Mouse (Mus musculus): Measurements from ENCODE around the gene Ralb.

The Ralb gene

GRCm38 (mm10) chr1:119492505-119492904 is 12.1 kb downstream of the Ralb start:
- no peak for DNase-seq (ENCODE audit: low spot score in 2 of 2)

- no peak for DNase-seq (ENCODE audit: low spot score in 2 of 2)
Observed at GRCm38 (mm10) chr1:119492097-119492496, 12.5 kb downstream of the Ralb start.

DNA sequence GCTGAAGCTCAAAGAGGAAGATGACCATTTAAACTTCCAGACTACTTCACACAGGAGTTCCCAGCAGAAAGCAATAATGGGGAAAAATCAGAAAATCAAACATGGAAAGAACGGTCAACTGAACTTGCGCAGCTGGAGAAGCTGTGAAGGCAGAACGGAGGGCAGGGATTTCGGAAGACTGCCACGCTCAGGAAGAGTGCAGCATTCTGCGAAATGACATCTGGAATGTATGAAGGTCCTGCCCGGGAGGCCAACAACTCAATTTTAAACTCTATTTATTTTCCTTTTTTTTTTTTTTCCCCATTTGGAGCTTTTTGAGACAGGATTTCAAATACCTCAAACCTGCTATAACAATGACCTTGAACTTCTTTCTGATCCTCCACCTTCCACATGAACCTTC is 13.8 kb downstream of the Ralb start:
- DNase-seq (ENCODE audit: low spot score in 2 of 2): no peak

DNA sequence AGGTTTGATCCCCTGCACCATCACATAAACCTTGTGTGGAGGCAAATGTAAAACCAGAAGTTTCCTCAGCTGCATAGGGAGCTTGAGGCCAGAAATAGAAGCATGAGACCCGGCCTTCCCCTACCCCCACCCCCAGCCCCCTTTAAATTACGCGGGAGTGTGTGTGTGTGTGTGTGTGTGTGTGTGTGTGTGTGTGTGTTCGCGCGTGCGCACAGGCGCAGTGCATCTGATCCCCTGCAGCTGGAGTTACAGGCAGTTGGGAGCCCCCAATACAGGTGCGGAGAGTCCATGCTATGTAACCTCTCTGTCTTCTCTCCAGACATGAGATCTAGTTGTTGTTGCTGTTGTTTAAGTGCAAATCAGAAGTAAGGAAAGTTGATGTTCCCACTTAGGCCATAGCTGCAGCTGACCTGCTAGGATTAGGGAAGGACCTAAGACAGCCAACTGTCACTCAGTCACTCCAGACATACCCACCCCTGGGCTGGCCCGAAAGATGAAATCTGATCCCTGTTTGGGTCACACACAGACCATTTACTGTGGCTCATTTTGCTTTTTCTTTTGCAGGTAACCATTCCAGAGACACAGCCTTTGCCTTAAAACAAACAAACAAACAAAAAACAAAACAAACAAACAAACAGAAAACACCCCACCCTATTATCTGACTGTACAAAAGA is 16.5 kb downstream of the Ralb start:
- DNase-seq (ENCODE audit: low spot score in 2 of 2): no peak

DNA sequence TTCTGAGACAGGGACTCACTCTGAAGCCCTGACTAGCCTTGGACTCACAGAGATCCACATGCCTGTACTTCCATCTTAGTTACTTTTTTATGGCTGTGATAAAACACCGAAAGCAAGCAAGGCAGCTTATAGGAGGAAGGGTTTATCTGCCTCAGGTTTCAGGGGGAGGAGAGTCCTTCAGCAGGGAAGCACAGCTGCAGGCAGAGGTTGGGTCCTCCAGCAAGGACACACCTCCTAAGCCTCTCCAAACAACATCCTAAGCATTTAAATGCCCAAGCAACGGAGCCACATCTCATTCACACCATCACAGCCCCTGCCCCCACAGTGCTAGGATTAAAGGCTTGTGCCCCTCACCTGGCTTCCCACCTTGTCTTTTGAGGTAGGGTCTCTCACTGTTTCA is 18.8 kb downstream of the Ralb start:
- no peak for DNase-seq (ENCODE audit: low spot score in 2 of 2)

DNA sequence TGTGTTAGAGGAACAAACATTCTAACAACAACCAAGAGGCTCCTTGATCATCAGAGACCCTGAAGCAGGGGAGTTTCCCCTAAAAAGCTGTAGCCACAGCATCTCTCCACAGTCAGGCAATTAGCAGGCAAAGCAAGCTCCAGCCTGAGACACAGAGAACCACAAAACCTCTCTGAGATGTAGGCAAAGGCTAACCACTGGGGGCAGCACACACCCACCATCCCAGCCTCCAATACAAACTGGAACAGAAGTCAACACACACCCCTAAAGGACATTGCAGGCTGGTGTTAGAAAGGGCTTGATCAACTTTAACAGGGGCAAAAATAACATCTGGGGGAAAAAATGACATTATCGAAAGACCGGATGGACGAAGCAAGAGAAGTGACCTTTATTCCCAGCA is 20.1 kb downstream of the Ralb start:
- no peak for DNase-seq (ENCODE audit: low spot score in 2 of 2)

GRCm38 (mm10) chr1:119482891-119483290 is 21.7 kb downstream of the Ralb start:
- DNase-seq (ENCODE audit: low spot score in 2 of 2): no peak

DNA sequence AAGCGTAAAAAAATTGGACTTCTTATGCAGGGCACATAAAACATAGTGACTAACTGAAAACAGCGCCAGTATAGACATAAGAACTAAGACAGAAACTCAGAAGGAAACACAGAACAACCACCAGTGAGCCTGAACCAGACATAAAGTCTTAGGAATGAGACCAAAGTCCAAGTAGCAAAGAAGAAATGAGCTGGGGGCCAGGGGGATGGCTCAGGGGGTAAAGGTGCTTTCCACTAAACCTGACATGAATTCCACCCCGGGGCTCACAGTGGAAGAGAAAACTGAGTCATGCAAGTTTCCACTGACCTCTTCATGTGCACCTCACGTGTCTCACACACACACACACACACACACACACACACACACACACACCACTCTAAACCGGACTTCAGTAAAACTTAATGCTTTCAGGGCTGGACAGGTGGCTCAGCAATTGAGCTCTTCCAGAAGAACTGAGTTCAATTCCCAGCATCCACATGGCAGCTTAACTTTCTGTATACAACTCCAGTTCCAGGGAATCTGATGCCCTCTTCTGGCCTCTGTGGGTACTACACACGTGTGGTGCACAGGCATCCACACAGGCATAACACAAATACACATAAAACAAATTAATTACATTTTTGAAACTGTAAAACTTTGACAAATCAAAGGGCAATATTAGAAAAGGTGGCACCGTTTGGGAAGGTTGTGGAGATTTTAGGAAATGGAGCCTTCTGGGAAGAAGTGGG is 23.2 kb downstream of the Ralb start:
- DNase-seq (ENCODE audit: low spot score in 2 of 2): no peak

DNA sequence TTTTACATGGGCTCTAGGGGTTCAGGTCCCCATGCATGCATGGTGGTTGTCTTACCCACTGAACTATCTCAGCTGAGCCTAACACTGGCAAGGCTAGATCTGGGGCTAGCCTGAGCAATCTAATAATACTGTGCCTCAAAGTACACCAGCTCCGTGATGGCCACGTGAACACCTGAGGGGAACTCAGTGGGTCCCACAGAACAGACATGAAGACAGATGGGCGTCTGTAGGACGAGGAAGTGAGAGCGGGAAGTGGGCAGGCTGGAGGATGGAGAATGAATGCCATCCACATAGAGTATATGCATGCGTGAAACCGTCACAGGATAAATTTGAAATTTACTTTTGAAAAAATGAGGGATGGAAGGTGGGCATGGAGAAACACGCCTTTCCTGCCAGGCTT is 23.9 kb downstream of the Ralb start:
- no peak for DNase-seq (ENCODE audit: low spot score in 2 of 2)

GRCm38 (mm10) chr1:119479641-119480040 is 25.0 kb downstream of the Ralb start:
- DNase-seq (ENCODE audit: low spot score in 2 of 2): no peak

DNA sequence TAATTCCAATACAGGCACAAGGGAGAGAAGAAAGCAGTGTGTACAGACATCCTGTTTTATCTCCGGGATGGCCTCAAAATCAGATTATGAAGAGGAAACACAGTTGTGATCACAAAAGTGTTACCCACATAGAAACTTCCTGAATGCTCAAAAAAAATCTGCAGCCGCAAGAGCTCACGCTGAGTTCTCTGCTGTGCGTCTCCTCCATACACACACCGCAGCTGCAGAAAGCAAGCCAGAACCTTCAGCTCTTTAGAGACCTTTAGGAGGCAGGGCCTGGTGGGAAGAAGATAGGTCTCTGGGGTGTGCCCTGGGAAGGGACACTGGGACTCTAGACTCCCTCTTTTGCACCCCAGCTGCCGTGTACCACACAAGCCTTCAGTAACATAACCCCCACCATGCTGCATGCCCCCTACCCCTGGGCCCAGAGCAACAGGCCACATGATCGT is 27.7 kb downstream of the Ralb start:
- no peak for DNase-seq (ENCODE audit: low spot score in 2 of 2)

DNA sequence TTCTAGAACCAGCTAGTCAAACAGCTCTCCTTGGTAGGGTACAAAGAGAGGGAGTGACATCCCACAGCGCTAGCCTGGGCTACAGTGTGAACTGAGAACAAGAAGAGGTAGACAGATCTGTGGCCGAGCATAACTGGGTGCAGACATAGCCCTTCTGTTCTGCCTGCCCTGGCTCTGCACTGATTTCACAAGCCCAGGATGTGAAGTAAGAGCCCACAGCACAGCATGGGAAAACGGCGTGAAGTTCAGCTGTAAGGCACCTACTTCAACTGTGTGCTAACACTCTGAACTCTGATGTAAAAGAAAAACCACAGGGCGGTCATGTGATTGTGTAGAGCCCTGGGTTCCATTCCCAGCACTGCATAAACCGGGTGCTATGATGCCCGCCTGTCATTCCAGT is 29.9 kb downstream of the Ralb start:
- DNase-seq (ENCODE audit: low spot score in 2 of 2): no peak

DNA sequence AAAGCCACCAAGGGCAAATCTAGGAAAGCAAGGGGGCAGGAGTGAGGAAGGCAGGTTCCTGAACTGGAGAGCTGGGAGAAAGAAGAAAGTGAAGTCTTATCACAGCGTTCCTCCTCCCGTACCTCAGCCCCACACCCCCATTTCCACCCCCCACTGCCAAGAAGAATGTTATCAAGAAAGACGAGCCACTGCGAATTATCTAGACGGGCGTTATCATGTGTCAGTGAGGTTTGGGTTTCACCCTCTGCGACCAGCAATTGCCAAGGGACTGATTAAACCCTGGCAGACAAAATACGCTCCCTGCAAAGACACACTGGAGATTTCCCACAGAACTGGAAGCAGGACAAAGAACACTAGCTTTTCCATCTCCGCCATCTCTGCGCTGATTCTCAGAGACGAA is 31.9 kb downstream of the Ralb start:
- no peak for DNase-seq (ENCODE audit: low spot score in 2 of 2)

GRCm38 (mm10) chr1:119471793-119472396 is 32.7 kb downstream of the Ralb start:
- no peak for DNase-seq (ENCODE audit: low spot score in 2 of 2)

DNA sequence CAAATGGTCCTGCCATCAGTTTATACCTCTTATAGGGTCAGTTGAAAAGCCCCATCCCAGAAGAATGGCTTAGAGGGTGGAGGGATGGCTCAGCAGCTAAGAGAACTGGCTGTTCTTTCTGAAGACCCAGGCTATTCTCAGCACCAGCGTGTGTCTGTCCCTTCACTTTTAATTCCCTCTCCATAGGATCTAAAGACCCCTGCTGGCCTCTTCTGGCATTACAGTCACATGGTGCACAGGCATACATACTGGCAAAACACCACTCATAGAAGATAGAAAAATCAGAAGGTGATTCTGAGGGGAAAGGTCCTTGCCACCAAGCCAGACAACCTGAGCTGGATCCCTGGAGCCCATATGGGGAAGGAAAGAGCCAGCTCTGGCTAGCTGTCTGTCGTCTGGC is 41.2 kb downstream of the Ralb start:
- DNase-seq (ENCODE audit: low spot score in 2 of 2): no peak

DNA sequence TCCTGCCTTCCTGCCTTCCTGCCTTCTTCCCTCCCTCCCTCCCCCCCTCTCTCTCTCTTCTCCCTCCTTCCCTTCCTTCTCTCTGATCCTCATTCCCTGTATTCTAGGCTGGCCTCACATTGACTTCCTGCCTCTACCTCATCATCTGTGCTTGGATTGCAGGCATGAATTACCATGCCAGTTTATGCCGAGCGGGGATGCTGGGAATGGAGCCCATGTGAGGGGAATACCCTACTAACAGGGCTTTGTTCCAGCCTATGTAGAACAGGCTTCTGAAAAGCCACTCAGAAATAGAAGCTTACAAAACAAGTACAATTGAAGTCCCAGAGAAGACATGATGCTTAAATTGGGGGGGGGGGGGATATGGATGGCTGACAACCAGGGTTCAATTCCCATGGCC is 44.5 kb downstream of the Ralb start:
- DNase-seq (ENCODE audit: low spot score in 2 of 2): no peak

DNA sequence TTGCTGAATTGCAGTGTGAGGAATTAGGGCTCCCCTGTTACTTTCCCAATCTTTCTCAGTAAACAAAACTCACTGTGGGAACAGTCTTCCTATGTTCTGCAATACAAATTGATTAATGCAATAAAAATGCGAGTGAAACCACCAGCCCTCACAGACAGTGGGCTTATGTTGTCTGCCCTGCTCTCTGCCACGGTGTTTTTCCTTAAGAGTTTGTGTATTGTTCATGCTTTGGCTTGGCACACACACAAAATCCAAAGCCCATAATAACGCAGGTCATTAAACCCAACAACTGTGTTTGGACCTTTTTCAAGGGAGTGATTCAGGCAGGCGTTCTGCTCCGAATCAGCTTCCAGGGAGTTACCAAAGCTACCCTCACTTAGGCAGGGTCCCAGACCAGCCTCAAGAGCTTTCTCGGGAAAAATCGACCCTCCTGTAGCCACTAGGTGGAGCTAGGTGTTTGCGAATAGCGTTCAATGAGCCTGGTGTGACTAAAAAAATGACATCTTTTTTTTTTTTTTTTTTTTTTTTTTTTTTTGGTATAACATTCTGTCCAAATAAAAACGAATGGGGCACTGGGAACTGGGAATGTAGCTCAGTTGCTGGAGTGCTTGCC is 46.5 kb downstream of the Ralb start:
- peak; percentile 44 to 49 for DNase-seq (ENCODE audit: low spot score in 2 of 2)

DNA sequence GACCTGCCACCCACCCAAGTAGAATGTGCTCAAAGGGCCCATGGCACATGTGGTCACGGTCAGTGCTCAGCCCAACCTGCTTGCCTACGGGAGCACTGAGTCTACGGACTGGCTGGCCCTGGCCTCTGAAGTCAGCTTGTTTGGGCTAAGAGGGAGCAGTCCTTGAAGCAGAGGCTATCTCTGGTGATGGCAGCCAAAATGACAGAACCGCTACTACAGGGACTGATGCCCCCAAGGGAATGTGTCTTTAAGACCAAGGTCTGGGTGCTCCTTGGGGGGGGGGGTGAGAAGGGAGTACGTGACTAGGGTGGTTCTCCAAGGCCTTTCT is 47.1 kb downstream of the Ralb start:
- DNase-seq (ENCODE audit: low spot score in 2 of 2): no peak

GRCm38 (mm10) chr1:119456671-119457527 is 47.7 kb downstream of the Ralb start:
- no peak for DNase-seq (ENCODE audit: low spot score in 2 of 2)

DNA sequence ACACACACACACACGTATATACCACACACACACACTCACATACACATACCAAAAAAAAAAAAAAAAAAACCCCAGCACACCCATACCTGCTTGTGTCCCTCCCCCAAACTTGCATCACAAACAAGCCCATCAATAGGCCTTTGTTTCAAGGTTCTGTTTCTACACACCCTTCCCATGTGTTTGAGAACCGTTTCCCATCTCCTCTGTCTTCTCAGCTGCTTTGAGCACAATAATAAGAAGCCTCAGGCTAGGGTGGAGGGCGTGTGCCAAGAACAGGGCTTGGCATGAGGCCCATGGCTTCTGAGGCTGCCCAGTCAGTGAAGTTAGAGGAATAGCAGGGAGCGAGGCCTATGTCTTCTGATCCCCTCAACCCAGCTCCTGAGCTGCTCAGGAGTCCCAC is 50.9 kb downstream of the Ralb start:
- DNase-seq (ENCODE audit: low spot score in 2 of 2): no peak

DNA sequence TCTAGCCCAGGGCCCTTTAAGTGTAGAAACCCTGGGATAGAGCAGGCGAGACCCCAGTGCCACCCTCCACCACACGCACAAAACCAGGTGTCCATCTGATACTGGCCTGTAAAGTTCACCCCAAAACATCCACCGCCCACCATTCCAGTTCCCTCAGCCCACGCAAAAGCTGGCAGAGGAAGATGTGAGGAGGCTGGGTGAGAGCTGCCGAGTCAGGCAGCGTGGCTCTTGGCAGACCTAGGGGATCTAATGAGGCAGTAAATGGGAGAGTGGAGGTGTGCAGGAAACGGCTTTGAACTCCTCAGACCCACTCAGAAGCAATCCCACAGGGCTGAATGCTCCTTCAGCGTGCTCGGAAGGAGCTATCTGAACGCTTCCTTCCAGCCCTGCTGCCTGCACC is 53.2 kb downstream of the Ralb start:
- DNase-seq (ENCODE audit: low spot score in 2 of 2): peak in 1 of 2 experiments; percentile 30
